Mouse (Mus musculus) cerebellum, postnatal 25 days (tissue): ENCODE data around the gene Cask.

ENCODE experiments used
- DNase-seq, 2 experiments: peaks; one replicate each; pipeline ENCODE4 v3.0.0; 2021; ENCODE audit warnings: mixed read lengths in 2 of 2

The Cask gene

GRCm38 (mm10) chrX:13506376-13506775 lies 344.8 kb downstream of the Cask start:
- no peak for DNase-seq

GRCm38 (mm10) chrX:13504389-13504788 lies 346.8 kb downstream of the Cask start:
- no peak for DNase-seq

GRCm38 (mm10) chrX:13502862-13503375 lies 348.2 kb downstream of the Cask start:
- DNase-seq = no peak

GRCm38 (mm10) chrX:13500284-13500683 lies 350.9 kb downstream of the Cask start:
- no peak for DNase-seq

GRCm38 (mm10) chrX:13494892-13495703 lies 356.1 kb downstream of the Cask start:
- no peak for DNase-seq

- DNase-seq = no peak
These were observed 358.2 kb downstream of the Cask start for GRCm38 (mm10) chrX:13492922-13493321.

GRCm38 (mm10) chrX:13490941-13491340 lies 360.2 kb downstream of the Cask start:
- DNase-seq = no peak

- no peak for DNase-seq
These were observed 361.4 kb downstream of the Cask start for GRCm38 (mm10) chrX:13489761-13490160.

GRCm38 (mm10) chrX:13489001-13489400 lies 362.2 kb downstream of the Cask start:
- no peak for DNase-seq

- DNase-seq = no peak
These were observed 366.7 kb downstream of the Cask start for GRCm38 (mm10) chrX:13484447-13484846.

GRCm38 (mm10) chrX:13482576-13482975 lies 368.6 kb downstream of the Cask start:
- no peak for DNase-seq

GRCm38 (mm10) chrX:13479570-13479969 lies 371.6 kb downstream of the Cask start:
- DNase-seq = no peak

GRCm38 (mm10) chrX:13478298-13478697 lies 372.9 kb downstream of the Cask start:
- DNase-seq = no peak

- DNase-seq = no peak
These were observed 373.6 kb downstream of the Cask start for GRCm38 (mm10) chrX:13477596-13477995.

- DNase-seq = no peak
These were observed 375.8 kb downstream of the Cask start for GRCm38 (mm10) chrX:13475382-13475781.

GRCm38 (mm10) chrX:13472751-13473225 lies 378.4 kb downstream of the Cask start:
- DNase-seq = no peak

GRCm38 (mm10) chrX:13471925-13472324 lies 379.2 kb downstream of the Cask start:
- no peak for DNase-seq

- peak; percentile 72 to 74 for DNase-seq
These were observed 381.7 kb downstream of the Cask start for GRCm38 (mm10) chrX:13469160-13470116.

GRCm38 (mm10) chrX:13467121-13467571 lies 384.0 kb downstream of the Cask start:
- peak; percentile 54 to 68 for DNase-seq
